Mouse (Mus musculus): Measurements from ENCODE around the gene Nup133.

Gene Nup133

DNA sequence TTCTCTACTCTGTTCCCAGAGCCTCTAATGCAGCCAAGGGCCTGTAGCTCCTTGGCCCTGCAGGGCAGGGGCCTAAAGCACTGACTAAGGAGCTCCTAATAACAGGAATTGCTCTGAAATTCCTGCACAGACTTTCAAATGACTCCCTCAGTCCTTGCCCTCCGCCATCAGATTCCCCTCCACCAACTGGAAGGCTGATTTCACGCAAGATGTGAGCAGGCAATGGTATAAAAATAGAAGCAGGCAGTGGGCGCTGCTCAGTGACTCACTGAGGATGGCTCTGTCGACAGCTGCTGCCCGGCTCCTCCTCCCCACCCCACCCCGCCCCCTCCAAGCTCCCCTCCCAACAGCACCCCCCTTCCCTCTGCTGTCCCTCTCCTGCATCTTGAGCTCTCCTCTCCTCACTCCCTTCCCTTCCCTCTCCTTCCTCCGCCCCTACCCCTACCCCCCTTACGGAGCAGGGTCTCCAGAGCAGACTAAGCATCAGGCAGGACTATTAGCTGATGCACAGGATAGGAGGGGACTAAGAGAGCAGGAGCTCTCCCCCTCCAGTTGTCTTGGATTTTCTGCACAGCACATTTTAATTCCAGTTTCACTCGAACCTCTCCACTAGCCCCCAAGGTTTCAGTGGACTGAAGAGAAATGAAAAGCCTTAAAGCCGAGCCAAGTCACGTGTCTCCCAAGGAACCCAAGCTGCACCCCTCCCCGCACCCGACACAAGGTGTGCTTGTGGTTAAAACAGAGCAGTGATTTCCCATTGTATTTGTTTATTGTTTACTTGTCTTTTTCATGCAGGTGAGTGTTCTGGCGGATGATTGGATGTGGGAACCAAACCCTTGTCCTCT is 64.1 kb downstream of the Nup133 start:
- peak; percentile 67 to 70 for DNase-seq

- DNase-seq, result no peak
Observed at GRCm38 (mm10) chr8:123883094-123883493, 66.0 kb downstream of the Nup133 start.

DNA sequence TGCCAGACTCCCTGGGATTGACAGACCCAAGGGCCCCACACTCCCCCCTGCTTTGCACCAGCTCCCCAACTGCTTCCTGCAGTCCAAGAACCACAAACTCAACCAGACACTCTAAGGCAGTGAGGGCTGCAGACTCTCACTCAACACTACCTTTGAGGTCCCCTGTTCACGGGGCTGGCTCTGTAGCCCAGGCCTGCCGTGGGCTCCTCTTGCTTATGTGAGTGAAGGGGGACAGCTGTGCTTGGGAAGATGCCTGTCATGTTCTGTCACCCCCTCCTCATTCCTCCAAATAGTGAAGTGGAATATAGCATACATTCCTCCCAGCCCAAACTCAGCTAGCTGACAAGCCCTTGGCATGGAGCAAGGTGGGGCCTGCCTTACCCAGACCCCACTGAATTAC is 66.7 kb downstream of the Nup133 start:
- no peak for DNase-seq

GRCm38 (mm10) chr8:123880821-123881350 is 68.2 kb downstream of the Nup133 start:
- no peak for DNase-seq

DNA sequence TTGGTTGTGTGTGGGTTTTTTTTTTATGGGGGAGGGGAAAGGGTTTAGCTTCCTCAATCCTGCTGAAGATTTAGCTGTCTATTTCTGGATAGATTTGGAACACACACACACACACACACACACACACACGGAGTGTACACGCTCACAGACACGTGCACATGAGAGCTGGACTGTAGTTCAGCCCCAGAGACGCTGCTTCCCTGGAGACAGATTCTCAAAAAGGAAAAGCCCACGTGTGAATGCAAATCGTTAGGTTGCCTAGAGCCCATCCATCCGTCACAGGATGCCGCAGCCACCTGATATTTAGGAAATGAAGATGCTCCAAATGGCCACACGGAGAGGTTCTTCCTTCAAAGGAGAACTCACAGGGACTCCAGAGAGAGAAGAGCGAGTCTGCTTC is 68.8 kb downstream of the Nup133 start:
- no peak for DNase-seq

GRCm38 (mm10) chr8:123877865-123878264 is 71.2 kb downstream of the Nup133 start:
- DNase-seq, result no peak

- DNase-seq, result no peak
Observed at GRCm38 (mm10) chr8:123874324-123874723, 74.7 kb downstream of the Nup133 start.

- DNase-seq, result no peak
Observed at GRCm38 (mm10) chr8:123873364-123873763, 75.7 kb downstream of the Nup133 start.

DNA sequence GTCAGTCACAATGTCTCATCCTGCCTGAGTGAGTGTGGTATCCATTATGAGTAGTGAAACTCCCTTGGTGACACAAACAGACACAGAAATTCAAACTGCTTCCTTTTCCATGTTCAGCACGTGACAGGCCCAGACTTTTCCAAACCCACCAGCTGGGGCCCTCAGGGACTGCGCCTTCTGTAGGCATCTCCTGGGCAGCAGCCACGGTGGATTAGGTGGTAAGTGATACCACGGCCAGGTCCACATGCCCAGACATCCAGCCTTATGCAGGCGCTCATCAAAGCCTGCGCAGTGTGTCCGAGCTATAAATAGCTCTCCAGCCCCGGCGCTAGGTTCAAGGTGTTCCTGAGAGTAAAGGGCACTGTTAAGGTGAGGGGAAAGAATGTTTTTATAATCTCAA is 77.0 kb downstream of the Nup133 start:
- DNase-seq, result no peak

DNA sequence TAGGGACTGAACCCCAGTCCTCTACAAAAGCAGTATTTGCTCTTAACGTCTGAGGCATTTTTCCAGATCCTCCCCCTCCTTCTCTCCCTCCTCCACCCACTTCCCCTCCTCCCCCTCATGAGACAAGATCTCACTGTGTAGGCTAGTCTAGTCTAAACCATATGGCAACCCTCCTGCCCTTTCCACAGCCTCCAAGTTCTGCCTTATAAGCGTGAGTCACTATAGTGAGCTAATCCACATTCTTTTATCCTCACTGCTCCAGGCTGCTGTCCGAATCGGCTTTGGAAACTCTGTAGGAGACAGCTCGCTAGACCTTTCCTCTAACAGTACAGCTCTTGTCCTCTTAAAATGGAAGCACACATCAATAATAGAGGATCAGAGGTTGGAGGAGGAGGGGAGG is 82.1 kb downstream of the Nup133 start:
- no peak for DNase-seq

DNA sequence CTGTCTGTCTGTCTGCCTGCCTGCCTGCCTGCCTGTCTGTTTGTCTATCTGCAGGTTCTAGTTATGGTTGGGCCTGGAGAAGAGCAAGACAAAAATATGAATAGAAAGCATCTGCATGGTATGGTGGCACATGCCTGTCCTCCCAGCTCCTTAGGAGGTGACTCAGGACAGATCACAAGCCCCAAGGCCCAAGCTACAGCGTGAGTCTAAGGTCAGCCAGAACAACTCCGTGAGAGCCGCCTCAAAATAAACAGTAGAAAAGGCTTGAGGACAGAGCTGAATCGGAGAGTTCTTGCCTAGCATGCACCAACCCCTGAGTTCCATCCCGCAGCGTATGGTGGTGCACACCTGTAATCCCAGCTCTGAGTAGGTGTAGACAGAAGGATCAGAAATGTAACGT is 83.3 kb downstream of the Nup133 start:
- DNase-seq, result no peak

GRCm38 (mm10) chr8:123860386-123860785 is 88.7 kb downstream of the Nup133 start:
- no peak for DNase-seq

DNA sequence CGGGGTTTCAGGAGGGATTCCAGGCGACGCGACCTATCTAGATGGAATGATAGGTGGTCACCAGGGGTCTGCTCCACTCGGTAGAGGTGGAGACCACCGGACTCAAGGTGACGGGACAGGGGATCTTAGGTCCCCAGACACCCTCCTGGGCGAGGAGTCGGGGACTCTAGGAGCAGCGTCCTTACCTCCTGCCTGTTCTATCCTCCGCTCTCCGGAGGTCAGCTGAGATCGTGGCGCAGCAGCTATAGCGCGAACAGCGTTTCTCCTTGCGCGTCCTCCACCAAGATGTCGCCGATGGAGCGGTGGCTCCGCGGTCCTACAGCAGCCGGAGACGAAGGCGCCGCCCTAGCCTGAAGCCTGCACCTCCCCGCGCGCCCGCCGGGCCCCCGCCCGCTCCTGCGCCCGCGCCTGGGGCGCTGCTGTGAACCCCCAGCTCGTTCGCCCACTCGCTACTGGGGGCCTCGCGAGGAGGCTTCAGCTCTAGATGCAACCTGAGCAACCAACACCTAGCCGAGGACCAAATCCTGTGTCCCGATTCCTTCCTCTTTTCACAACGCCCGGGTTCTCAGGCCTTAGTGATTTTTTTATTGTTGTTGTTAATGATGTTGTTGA is 89.3 kb downstream of the Nup133 start, which contains the start of gene Ccsap:
Gene Ccsap (minus strand): TSS at position 562 of the 612 bp plus-strand sequence.
- peak in 1 of 2 experiments; percentile 70 for DNase-seq

DNA sequence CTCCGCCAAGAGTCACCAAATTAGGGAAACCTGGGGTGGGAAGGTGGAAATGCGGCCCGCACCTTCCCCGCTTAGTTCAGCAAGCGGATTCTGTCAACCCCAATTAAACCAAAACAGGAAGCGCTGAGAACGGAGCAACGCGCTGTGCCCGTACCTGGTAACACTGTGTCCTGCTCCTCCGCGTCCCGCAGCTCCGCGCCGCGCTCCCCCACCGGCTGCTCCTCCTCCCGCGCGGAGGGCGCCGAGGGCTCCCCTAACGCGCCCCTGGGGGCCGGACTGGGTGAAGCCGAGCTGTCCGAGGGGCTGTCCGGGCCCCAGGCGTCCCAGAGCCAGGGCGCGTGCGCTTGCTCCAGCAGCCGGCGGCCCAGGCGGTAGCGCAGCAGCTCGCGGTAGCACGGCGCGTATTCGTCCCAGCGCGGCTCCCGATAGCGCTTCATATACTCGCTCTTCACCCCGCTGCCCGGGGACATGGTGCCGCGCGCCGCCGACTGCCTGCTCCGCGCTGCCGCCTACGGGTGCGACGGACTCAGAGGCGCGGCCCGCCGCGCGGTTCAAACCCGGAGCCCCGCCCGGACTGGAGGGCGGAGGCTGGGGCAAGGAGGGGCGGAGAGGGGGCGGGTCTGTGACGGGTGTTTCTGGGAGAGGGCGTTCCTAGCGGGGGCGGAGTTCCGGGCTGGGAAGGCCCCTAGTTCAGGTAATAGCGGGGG is 90.0 kb downstream of the Nup133 start:
- DNase-seq, result peak; percentile 97 to 98

DNA sequence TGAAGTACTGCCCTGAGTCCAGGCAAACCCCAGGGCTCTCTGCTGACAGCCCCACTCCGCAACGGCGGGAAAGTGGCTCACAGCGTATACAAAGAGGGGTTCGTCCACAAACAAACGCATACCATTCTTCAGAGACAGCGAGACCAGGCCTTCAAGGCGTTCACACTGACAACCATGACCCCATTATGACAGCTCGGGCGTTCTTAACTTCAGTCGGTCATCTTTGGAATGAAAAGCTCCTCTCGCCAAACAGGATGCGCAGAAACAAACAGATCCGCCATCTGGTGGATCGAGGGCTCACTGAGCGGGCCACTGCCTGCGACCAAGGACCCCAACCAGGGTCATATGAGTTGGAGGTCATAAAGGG is 90.5 kb downstream of the Nup133 start:
- peak; percentile 62 to 68 for DNase-seq

- DNase-seq, result peak in 1 of 2 experiments; percentile 50
Observed at GRCm38 (mm10) chr8:123857361-123857760, 91.7 kb downstream of the Nup133 start.

- no peak for DNase-seq
Observed at GRCm38 (mm10) chr8:123854733-123855475, 94.2 kb downstream of the Nup133 start.

GRCm38 (mm10) chr8:123854252-123854651 is 94.8 kb downstream of the Nup133 start:
- DNase-seq, result no peak

DNA sequence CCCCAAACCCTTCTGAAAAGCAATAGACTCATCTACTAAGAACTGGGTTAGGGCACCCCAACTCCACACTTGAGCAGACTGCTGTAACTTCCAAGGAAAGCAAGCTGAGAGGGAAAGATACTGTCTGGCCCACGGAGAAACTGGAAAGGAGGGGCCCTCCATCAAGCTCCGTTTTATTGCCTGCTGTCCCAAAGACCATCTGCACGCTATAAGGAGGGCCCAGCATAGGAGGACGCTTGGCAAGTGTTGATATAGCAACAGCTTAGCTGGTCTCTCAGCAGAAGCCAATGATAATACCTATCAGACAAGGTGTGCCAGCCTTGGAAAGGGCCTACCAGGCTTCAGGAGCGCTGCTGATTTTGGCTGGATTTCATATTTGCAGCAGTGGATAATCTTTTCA is 97.5 kb downstream of the Nup133 start:
- DNase-seq, result peak; percentile 65 to 67

- no peak for DNase-seq
Observed at GRCm38 (mm10) chr8:123849352-123849751, 99.7 kb downstream of the Nup133 start.

DNA sequence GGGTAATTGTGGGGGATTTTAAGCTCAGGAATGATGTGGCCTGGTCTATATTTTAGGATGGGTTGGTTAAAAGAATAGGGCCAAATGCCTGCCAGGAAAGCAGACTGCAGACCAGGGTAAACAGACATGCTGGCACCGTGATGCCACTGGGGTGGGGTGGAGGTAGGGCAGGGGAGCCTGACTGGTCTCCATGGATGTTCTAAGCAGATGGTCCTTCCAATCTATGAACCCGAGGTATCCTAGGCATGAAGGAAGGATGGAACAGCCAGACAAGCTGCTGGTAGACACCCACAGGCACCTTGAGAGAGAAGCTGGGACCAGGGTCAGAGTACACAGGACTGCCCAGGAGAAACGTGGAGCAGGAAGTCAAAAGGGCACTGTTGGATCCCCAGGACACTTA is 101.5 kb downstream of the Nup133 start:
- peak; percentile 57 to 64 for DNase-seq

All from cerebellum, postnatal 10 days (tissue).